Mouse (Mus musculus) effector memory CD4-positive, alpha-beta T cell, adult 7 months (primary cell): ENCODE measurements around the gene Tagap. TPM values are rescaled to one million over a fixed set of nuclear protein-coding genes. Genes with fewer than 3 reads are reported as not detected.

ENCODE experiments used
- polyA plus RNA-seq: library from polyadenylated mRNA; unstranded; fragments of 100-300 nt; shearing (Covaris generic); gene quantifications from one replicate; pipeline ENCODE4 v1.2.1, GENCODE M21; 2017

The Tagap gene
- 724 TPM for polyA plus RNA-seq

GRCm38 (mm10) chr17:7925413-7926160 is at the start of gene Tagap:
Gene Tagap (plus strand): TSS chr17:7926000.

GRCm38 (mm10) chr17:7945117-7946052 is 19.6 kb downstream of the Tagap start, which contains the start of gene Rsph3a:
Gene Rsph3a (plus strand): TSS chr17:7945614.

Other genes with a start within 250 kb of the Tagap start
- gene Fndc1, start 98.7 kb upstream of the Tagap start, polyA plus RNA-seq: 0.06 TPM
- 9.7 TPM for gene Rsph3a, start 19.6 kb downstream of the Tagap start, polyA plus RNA-seq
- 0.27 TPM for gene Gm49673, start 221.8 kb downstream of the Tagap start, polyA plus RNA-seq
- gene Rnaset2a, start 222.1 kb downstream of the Tagap start, polyA plus RNA-seq: 32.8 TPM
- 25.5 TPM for gene Fgfr1op, start 239.5 kb downstream of the Tagap start, polyA plus RNA-seq